Mouse (Mus musculus): ENCODE measurements around the gene Hils1. TPM values are rescaled to one million over a fixed set of nuclear protein-coding genes. Genes with fewer than 3 reads are reported as not detected.

The Hils1 gene
- total RNA-seq, 2 experiments from 2014 or later: not detected

DNA sequence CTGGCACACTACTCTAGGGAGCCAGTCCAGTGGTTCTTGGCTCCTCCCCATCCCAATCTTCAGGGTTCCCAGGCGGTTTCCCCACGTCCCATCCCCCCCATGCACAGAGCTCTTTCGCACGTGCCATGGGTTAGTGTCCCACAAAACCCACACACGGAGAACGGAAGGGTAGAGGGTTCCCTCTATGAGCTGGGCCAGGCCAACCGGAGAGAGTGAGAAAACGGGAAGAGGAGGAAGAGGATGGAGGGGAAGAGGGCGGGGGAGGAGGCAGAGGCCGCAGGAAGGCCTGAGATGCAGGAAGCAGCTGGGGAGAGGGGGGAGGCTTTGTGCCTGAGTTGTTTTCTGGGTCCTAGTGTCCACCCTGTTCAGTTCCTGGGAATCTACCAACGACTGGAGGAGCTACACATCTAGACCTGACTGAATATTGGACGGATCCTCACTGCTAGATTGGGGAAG is 22.2 kb downstream of the Hils1 start:
- peak; percentile 78 for DNase-seq

DNA sequence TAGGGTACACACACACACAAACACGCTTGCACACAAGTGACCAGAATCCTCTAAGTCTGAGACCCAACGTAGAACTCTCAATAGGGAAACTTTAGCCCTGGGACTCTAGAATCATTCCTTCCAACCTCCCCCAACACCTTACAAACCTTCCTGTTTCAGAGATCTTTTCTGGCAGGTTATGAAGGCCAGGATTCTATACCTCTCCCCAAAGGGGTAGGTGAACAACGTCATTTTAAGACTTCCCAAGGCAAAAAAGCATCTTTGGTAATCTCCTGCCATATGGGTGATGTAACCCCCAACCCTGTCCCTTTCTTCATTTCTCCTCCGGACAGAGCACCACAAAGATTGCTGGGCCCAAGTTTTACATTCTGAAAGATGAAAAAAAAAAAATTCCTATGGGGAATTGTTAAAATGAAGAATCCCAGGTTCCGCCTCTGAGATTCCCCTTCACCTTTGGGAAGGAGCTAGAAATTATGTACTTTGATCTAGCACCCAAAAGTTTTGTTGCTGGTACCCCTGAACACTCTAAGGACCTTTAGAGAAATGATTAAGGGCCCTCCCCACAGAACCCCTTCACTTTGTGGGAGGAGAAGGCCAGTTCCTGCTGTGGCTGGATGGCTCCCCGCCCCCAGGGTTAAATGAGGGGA is 22.8 kb downstream of the Hils1 start:
- DNase-seq: no peak

DNA sequence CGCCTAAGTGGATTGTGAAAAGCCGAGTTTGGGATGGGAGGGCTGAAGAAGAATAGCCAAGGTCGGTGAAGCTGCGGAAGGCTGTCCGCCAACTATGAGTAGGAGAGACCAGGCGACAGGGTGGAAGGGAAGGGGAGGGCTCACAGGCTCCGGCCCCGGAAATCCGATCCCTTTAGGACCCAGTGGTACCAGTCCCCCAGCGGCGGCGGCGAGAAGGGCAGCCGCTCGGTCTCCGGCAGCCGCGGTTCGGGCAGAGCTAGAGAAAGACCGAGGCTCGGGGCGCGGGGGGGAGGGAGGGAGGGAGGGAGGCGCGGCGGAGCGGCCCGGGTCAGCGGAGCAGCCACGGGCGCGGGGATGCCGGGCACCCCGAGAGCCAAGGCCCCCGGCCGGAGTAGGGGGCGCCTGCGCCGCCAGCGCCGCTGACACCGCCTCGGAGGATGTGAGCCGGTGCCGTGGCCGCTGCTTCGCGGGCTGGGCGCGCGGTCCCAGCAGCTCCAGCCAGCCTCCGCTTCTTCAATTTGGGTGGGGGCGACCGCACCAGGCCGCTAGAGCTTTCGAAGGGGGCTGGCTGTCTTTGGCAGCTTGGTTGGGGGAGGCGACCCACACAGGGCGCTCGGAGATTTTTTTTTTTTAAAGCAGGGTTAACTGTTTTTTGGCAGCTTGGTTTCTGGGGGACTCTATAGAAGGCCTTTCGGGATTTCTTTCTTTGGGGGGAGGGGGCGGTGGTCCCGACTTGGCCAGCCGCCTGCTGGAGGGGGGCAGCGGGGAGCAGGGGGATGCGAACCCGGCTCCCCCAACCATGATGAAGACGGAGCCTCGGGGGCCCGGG is 23.6 kb downstream of the Hils1 start, which contains the start of gene Ppp1r9b:
Gene Ppp1r9b, plus strand, starts transcription at position 287 of the 829 bp plus-strand sequence.
- DNase-seq: peak; percentile 95

DNA sequence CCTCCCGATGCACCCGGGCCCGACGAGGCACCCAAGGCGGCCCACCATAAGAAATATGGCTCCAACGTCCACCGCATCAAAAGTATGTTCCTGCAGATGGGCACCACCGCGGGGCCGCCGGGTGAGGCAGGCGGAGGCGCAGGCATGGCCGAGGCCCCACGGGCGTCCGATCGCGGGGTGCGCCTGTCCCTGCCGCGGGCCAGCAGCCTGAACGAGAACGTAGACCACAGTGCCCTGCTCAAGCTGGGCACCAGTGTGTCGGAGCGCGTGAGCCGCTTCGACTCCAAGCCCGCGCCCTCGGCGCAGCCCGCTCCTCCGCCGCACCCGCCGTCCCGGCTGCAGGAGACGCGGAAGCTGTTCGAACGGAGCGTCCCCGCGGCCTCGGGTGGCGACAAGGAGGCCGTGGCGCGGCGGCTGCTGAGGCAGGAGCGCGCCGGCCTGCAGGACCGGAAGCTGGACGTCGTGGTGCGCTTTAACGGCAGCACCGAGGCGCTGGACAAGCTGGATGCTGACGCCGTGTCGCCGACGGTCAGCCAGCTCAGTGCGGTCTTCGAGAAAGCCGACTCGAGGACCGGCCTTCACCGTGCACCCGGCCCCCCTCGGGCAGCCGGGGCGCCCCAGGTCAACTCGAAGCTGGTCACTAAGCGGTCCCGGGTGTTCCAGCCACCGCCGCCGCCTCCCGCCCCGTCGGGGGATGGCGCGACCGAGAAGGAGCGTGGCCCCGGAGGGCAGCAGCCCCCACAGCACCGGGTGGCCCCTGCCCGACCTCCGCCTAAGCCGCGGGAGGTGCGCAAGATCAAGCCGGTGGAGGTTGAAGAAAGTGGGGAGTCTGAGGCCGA is 24.5 kb downstream of the Hils1 start:
- peak; percentile 56 for DNase-seq

DNA sequence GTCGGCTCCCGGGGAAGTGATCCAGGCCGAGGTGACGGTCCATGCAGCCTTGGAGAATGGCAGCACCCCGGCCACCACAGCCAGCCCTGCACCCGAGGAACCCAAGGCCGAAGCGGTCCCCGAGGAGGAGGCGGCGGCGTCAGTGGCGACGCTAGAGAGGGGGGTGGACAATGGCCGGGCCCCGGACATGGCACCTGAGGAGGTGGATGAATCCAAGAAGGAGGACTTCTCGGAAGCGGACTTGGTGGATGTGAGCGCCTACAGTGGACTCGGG is 25.0 kb downstream of the Hils1 start:
- DNase-seq: peak; percentile 42

DNA sequence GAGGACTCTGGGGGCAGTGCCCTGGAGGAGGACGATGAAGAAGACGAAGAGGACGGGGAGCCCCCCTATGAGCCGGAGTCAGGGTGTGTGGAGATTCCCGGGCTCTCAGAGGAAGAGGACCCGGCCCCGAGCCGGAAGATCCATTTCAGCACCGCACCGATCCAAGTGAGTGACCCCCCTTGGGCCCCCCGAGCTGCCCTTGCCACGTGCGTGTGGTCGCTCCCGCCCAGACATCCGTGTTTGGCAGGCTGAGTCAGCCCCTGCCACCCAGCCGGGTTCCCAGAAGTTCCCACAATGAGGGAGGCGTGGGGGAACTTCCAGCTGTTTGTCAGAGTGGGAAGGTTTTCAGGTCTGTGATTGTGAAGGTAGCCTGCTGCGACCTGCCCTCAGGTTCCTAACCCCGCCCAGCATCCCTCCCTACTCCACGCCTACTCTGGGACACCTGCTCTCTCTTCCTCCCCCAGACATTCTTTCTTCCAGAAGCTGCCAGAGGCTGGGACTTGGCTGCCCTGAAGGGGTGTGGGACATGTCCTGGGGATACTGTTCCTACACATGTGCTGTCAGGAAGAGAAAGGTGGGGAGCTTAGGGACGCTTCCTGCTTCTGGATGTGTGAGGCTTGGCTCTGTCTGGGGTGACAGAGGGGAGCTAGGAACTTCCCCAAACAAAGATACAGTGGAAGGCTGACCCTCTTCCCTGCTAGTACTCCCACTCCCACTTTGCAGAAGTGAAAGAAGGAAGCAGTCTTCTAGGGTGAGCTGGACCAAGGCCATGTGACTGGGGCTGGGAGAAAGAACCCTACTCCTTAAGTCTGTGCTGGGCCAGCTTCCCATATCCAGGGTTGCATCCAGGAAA is 25.6 kb downstream of the Hils1 start:
- DNase-seq: peak; percentile 59

DNA sequence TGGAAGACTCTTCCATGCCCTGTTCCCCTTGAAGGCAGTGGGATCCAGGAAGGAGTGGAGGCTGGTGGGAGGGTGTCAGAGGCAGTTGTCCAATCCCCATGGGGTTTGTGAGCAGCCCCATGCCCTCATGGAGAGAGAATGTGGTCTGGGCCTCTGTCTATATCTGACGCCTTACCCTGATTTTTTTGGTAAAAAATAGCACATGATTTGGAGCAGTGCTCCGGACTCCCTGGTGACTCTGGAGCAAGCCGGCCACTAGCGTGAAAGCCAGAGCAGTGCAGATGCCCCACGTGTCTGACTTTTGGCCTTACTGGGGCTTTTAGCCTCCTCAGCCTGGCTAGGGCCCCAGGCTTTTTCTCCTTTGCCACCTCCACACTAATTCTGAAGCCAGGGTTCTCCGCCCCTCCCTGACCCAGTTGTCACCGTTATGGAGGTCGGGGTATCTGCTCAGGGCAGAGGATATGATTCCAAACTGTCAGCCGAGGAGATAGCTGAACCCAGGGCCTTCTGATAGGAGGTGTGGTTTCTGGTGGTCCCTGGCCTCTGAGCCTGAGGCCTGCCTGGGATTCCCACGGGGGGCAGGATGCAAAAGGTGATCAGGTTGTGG is 26.9 kb downstream of the Hils1 start:
- peak; percentile 51 for DNase-seq

DNA sequence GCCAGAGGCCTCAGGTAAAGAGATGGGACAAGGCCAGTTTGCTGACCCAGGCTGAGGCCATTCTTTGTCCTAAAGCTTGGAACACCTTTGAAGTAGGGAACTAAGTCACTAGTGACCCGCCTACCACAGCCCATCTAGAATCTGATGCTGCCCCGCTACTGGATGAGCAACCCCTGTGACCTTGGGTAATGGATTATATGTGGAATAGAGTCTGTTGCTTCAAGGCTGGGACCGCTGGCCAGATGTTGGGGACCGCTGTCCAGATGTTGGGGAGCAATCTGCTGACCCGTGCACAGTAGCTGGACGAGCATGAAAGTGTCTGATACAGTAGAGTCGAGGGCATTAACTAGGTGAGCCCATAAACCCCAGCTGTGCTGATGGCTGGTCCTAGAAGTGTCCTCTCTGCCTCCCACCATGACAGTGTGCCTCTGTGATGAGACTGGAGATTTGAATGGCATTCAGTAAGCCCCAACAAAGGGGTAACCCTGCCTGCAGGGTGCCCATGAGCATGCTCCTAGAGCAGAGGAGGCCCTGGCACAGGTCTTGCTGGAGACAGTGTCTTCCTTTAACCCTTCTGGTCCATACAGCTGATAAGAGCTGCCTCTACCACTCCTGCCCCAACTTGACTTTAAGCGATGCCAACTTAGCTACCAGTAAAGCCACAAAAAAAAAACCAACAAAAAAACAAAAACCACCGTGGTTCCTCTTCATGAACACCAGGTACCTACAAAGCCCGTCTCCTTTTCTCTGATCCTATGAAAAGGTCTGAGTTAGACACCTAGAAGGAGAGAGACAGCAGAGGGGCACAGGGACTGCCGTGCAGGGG is 27.8 kb downstream of the Hils1 start:
- DNase-seq: no peak

DNA sequence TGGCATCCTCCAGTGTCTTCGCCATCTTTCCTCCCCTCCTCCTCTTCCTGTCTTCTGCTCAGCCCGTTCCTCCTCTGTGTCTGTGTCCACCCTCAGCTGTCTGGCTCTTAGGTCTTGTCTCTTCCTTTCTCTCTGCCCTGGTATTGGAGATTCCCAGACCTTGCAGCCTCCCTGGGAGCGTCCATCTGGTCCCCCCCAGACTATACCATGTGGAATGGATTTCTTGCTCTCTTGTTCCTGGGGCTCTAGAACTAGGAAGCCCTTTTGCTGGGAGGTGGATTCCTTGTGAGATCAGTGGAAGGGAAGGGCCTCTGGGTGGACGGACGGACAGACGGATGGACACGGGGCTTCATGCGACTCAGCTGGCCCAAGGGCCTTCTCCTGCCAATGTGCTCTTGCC is 28.7 kb downstream of the Hils1 start:
- no peak for DNase-seq

DNA sequence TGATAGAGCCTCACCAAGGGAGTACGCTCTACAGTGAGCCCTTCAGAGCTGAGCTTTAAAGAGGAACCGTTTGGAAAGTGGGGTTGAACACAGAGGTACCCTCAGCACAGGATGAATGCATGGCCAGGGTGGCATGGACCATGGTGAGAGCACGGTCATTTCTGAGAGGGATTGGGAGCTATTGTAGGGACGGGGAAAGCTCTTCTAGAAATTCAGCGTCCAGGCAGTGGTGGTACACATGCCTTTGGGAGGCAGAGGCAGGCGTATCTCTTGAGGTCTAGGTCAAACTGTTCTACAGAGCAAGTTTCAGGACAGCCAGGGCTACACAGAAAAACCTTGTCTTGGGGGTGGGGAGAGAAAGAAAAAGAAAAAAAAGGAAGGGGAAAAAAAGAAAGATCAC is 29.6 kb downstream of the Hils1 start:
- DNase-seq: no peak

DNA sequence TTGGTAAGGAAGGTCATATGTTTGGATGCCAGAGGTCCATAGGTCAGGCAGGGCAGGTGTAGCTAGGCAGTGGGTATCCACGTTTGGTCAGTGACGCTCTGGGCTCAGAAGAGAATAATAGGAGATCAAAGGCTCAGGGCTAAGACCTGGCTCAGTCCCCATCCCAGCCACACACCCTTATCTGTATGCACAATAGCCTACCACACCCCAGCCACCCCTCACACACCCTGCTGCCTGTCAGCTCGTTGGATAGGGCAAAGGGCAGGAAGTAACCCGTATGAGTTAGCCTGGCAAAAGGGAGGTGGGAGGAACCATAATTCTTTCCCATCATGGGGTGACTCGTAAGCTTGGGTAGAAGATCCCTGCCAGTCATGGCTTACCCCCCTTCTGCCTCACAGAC is 30.2 kb downstream of the Hils1 start:
- no peak for DNase-seq

DNA sequence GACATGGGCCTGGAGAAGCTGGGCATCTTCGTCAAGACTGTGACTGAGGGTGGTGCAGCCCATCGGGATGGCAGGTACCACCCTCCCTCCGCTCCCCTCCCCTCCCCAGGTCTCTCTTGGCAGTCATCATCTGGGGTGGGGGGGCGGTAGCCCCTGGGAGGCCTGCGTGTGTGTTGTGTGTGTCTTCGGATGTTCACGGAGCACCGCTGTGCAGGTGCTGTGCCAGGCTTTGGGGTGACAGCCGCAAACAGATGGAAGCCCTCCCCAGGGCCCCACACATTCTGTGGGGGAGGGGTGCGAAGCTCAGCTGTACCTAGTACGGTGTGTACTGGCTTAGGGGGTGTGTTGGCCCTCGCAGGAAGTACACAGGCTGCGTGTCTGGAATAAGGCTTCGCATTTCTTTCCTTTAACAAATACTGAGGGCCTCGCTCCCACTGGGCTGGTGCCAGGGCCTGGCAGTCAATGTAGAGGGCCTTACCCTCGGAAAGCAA is 30.7 kb downstream of the Hils1 start:
- peak; percentile 41 for DNase-seq

DNA sequence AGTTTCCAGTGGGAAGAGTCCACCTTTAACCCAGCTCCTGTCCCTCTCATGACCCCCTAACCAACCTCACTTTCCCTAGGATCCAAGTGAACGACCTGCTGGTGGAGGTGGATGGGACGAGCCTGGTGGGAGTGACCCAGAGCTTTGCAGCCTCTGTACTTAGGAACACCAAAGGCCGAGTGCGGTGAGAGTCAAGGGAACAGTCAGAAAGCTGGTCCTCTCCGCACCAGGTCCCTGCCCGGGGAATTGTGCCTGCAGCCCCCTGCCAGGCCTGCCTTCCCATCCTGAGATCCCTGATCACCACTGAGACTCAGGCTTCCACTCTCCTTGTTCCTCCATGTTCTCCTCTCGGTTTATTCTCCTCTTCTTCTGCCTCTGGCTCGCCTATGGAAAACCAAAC is 32.7 kb downstream of the Hils1 start:
- no peak for DNase-seq

DNA sequence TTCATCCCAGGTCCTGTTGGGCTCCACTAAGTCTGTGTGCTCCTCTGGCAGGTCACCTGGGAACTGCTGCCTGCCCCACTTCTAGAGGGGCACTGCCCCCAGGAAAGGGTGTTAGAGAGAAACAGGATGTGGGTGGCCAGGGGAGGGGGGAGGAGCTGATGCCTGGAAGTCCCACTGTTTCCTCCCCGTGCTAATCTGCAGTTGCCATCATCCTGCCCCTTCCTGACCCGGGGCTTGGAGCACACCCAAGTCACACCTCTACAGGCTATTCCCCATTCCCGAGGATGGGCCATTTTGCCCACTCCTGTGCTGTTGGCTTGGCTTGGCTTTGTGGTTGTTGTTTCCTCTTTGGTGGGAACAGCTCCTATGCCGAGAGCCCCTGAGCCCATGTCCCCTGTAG is 33.2 kb downstream of the Hils1 start:
- DNase-seq: no peak

DNA sequence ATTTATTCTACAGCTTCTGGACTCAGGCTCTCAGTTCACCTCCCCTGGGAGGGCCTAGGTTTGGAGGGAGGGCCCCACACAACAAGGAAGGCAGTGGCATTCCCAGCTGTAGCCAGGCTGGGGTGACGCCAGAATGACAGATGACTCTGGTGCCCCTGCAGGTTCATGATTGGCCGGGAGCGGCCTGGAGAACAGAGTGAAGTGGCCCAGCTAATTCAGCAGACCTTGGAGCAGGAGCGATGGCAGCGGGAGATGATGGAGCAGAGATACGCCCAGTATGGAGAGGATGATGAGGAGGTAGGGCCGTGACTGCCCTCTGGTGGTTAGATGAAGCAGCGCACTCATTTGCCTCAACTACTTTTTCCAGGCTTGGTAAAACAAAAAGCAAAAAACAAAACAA is 33.7 kb downstream of the Hils1 start:
- DNase-seq: peak; percentile 74

DNA sequence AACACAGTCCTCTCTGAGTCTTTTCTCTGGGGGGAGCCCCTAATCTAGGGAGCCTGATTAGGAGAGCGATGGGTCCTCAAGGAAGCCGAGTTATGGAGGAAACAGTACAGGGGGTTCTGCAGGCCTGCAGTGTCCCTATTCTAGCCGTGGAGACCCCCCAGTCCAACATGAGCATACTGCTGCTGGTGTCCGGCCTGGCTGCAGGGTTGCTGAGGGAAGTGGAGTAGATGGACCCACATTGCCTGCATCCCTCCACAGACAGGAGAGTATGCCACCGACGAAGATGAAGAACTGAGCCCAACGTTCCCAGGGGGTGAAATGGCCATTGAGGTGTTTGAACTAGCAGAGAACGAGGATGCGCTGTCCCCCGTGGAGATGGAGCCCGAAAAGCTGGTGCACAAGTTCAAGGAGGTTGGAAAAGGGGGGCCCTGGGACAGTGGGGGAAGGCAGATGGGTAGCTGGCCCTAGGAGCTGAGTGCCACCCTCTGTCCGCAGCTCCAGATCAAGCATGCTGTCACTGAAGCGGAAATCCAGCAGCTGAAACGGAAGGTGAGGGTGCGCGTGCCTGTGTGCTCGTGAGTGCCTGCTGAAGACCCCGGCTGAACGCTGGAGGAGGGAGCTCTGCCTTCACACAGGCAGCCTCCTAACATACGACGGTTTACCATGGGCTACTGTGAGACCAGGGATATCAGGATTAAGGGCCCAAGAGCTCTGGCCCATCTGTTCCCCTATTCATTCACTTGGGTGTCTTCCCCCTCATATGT is 34.4 kb downstream of the Hils1 start:
- DNase-seq: no peak

DNA sequence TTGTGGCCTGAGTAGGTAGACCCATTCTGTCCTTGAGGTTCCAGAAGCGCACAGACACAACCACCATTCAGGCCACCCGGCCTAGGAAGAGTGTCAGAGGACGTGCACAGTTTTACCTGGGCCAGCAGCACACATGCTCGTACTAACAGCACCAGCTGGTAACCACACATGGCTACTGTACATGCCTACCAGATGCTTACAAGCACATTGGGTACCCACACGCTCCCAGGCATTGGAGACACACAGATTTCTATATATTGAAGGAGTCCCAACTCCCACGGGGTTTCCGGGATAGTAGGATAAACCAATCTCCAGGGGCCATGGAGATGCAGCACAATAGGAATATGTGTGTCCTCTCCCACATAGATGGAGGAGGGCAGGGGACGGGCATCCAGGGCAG is 35.3 kb downstream of the Hils1 start:
- no peak for DNase-seq

DNA sequence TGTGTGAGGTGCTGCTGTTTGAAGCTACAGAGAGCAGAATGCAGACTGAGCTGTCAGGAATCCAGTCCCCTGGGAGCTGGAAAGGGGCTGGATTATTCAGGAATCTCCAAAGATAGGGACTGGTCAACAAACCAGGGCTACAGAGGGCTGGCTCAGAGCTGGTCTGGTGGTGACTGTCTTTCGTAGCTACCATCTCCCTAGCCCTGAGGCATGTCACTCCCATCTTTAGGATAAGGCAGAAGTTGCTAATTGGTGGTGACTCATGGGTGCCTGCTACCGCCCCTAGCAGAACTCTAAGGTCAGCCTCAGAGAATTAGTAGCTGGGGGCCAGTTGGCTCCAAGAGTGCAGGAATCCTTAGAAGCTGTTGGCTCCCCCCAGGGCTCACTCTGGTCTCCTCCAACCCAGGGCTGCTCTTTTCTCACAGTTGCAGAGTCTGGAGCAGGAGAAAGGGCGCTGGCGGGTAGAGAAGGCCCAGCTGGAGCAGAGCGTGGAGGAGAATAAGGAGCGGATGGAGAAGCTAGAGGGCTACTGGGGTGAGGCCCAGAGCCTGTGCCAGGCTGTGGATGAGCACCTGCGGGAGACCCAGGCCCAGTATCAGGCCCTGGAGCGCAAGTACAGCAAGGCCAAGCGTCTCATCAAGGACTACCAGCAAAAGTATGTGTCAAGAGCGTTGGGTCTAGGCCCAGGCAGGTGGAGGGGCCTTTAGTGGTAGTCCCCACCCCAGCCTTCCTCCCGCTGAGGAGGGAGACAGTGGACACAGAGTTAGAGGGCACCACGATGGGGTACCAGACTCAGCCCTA is 36.9 kb downstream of the Hils1 start:
- peak; percentile 56 for DNase-seq

DNA sequence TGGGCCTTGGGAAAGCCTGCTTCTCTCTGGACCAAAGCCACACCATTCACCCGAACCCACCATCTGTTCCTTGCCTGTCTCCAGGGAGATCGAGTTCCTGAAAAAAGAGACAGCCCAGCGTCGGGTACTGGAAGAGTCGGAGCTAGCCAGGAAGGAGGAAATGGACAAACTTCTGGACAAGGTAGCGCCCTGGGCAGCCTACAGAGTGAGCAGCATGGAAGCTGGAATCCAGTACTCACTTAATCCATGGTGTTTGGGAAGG is 37.5 kb downstream of the Hils1 start:
- no peak for DNase-seq

Data from heart, postnatal 4 days (tissue).